Mouse (Mus musculus) brain, embryonic 14.5 days (tissue): ENCODE measurements around the gene Slc6a11.

Source experiments
- CTCF ChIP-seq: fragments of 200-500 bp; IDR thresholded peaks from 2 replicates; pipeline ENCODE4 v1.5.1; 2012; ENCODE audit warnings: inconsistent platforms, mild to moderate bottlenecking, moderate library complexity, borderline replicate concordance; ENCODE audit not compliant: insufficient read depth, insufficient read length; ENCODE audit errors: extremely low read depth
- POLR2A ChIP-seq: fragments of 200-500 bp; IDR thresholded peaks from 2 replicates; pipeline ENCODE4 v1.6.1; 2012; ENCODE audit warnings: mild to moderate bottlenecking, inconsistent platforms, borderline replicate concordance; ENCODE audit not compliant: poor library complexity, insufficient read depth, insufficient read length, severe bottlenecking; ENCODE audit errors: extremely low read depth

GRCm38 (mm10) chr6:114092216-114092615 lies 38.8 kb upstream of the Slc6a11 start:
- no peak for TF ChIP-seq CTCF
- TF ChIP-seq POLR2A = no peak
